Mouse (Mus musculus): ENCODE results near the gene Camk1. TPM values are rescaled to one million over a fixed set of nuclear protein-coding genes. Genes with fewer than 3 reads are reported as not detected.
"Not testable (repeated sequence)": the region's sequence is repeated elsewhere in the genome, so short reads cannot be mapped to it uniquely, and the experiment has no call there.

Camk1 gene
- polyA plus RNA-seq, 1 experiment from 2014 or later = 107 TPM

DNA sequence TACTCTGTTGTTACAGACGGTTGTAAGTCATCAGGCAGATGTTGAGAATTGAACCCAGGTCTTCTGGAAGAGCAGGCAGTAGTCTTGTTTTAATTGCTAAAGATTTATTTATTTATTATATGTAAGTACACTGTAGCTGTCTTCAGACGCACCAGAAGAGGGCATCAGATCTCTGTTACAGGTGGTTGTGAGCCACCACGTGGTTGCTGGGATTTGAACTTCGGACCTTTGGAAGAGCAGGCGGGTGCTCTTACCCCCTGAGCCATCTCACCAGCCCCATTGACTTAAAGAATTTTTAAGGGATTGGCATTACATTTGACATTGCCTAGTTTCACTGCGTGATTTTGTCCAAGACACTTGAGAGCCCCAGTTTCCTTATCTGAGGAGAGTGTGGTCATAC, 11.1 kb downstream of the Camk1 start:
- H3K9ac ChIP-seq (replicated peaks; ENCODE audit: low read depth, low read length); H3K4me1 ChIP-seq (ENCODE audit: control insufficient read depth, insufficient read depth, low read length); ATAC-seq (ENCODE audit: insufficient number of reproducible peaks, insufficient read depth, low FRiP score, low read depth); H3K4me2 ChIP-seq (replicated peaks; ENCODE audit: low read depth, low read length); H3K9me3 ChIP-seq (ENCODE audit: control insufficient read depth, low read depth, low read length); H3K27me3 ChIP-seq (ENCODE audit: control insufficient read depth, insufficient read depth, low read length); H3K4me3 ChIP-seq (ENCODE audit: low read depth, low read length): not testable (repeated sequence)
- WGBS = 76% methylated on average over 6 of the region's 6 CpGs
- H3K36me3 ChIP-seq (ENCODE audit: control insufficient read depth, insufficient read depth, low read length) = peaks cover 37% of the 10 kb centered on the region
- H3K27ac ChIP-seq (ENCODE audit: low read length) = peak overlapping the region; percentile 67; the same call in 1 of the 2 replicates

DNA sequence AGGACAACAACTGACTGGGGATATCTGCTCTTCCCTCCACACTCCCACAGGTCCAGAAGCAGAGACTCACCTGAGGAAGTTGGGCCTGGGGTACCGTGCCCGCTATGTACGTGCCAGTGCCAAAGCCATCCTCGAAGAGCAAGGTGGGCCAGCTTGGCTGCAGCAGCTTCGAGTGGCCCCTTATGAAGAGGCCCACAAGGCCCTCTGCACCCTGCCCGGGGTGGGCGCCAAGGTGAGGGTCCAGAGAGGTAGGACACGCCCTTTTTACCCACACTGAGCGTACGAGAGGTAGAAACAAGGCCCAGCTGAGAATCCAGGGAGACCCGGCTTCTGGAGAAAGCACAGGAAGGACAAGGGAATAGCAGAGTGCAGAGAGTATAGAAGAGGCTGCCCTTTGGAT, 12.1 kb downstream of the Camk1 start:
- no peak for ATAC-seq (ENCODE audit: insufficient number of reproducible peaks, insufficient read depth, low FRiP score, low read depth)
- Histone ChIP-seq H3K9me3 (ENCODE audit: control insufficient read depth, low read depth, low read length) (no peaks in the 10 kb centered on the region), H3K4me2 (replicated peaks; ENCODE audit: low read depth, low read length) (no peak overlapping the region), H3K36me3 (ENCODE audit: control insufficient read depth, insufficient read depth, low read length) (peaks cover 34% of the 10 kb centered on the region), H3K4me1 (ENCODE audit: control insufficient read depth, insufficient read depth, low read length) (no peaks in the 10 kb centered on the region), H3K9ac (replicated peaks; ENCODE audit: low read depth, low read length) (no peak overlapping the region), H3K27ac (ENCODE audit: low read length) (no peak overlapping the region), H3K4me3 (ENCODE audit: low read depth, low read length) (no peak overlapping the region), H3K27me3 (ENCODE audit: control insufficient read depth, insufficient read depth, low read length) (no peaks in the 10 kb centered on the region)
- 90% methylated on average over 11 of the region's 11 CpGs for WGBS

DNA sequence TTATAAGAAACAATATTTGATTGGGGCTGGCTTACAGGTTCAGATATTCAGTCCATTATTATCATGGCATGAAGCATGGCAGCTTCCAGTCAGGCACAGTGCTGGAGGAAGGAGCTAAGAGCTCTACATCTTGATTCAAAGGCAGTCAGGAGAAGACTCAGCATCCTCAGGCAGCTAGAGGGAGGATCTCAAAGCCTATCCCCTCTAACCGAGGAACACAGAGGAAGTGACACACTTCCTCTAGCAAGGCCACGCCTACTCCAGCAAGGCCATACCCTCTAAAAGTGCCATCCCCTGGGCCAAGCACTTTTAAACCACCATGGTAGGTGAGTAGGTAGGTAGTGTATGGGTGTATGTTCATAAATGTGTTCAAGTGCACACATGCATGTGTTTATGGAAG, 13.2 kb downstream of the Camk1 start:
- Histone ChIP-seq H3K27me3 (ENCODE audit: control insufficient read depth, insufficient read depth, low read length) (no peaks in the 10 kb centered on the region), H3K27ac (ENCODE audit: low read length) (no peak overlapping the region), H3K4me2 (replicated peaks; ENCODE audit: low read depth, low read length) (no peak overlapping the region), H3K4me1 (ENCODE audit: control insufficient read depth, insufficient read depth, low read length) (no peaks in the 10 kb centered on the region), H3K9ac (replicated peaks; ENCODE audit: low read depth, low read length) (no peak overlapping the region), H3K4me3 (ENCODE audit: low read depth, low read length) (no peak overlapping the region), H3K36me3 (ENCODE audit: control insufficient read depth, insufficient read depth, low read length) (peaks cover 24% of the 10 kb centered on the region), H3K9me3 (ENCODE audit: control insufficient read depth, low read depth, low read length) (no peaks in the 10 kb centered on the region)
- no peak for ATAC-seq (ENCODE audit: insufficient number of reproducible peaks, insufficient read depth, low FRiP score, low read depth)
- 49% methylated on average over 2 of the region's 2 CpGs for WGBS

DNA sequence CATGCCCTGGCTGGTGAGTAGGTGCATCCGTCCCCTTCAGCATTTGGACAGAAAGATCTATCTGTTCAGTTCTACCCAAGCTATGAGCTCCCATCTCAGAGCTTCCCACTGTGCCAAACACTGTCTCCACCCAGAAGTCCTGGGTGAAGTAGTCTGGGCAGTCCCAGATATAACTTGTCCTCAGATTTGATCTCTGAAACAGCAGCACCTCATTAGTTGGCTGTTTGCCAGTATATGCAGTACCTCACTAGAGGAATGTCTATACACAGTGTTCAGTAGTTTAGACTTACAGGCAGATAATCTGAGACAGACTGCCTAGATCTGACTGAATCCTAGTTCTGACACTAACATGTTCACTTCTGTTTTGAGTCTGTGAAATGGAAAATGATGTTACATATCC, 14.4 kb downstream of the Camk1 start:
- 87% methylated on average over 1 of the region's 1 CpGs for WGBS
- H3K36me3 ChIP-seq (ENCODE audit: control insufficient read depth, insufficient read depth, low read length) = peaks cover 25% of the 10 kb centered on the region
- H3K4me1 ChIP-seq (ENCODE audit: control insufficient read depth, insufficient read depth, low read length) = no peaks in the 10 kb centered on the region
- no peaks in the 10 kb centered on the region for H3K9me3 ChIP-seq (ENCODE audit: control insufficient read depth, low read depth, low read length)
- no peak overlapping the region for H3K4me2 ChIP-seq (replicated peaks; ENCODE audit: low read depth, low read length)
- H3K4me3 ChIP-seq (ENCODE audit: low read depth, low read length) = no peak overlapping the region
- ATAC-seq (ENCODE audit: insufficient number of reproducible peaks, insufficient read depth, low FRiP score, low read depth) = no peak
- H3K27ac ChIP-seq (ENCODE audit: low read length) = no peak overlapping the region
- no peak overlapping the region for H3K9ac ChIP-seq (replicated peaks; ENCODE audit: low read depth, low read length)
- H3K27me3 ChIP-seq (ENCODE audit: control insufficient read depth, insufficient read depth, low read length) = no peaks in the 10 kb centered on the region

DNA sequence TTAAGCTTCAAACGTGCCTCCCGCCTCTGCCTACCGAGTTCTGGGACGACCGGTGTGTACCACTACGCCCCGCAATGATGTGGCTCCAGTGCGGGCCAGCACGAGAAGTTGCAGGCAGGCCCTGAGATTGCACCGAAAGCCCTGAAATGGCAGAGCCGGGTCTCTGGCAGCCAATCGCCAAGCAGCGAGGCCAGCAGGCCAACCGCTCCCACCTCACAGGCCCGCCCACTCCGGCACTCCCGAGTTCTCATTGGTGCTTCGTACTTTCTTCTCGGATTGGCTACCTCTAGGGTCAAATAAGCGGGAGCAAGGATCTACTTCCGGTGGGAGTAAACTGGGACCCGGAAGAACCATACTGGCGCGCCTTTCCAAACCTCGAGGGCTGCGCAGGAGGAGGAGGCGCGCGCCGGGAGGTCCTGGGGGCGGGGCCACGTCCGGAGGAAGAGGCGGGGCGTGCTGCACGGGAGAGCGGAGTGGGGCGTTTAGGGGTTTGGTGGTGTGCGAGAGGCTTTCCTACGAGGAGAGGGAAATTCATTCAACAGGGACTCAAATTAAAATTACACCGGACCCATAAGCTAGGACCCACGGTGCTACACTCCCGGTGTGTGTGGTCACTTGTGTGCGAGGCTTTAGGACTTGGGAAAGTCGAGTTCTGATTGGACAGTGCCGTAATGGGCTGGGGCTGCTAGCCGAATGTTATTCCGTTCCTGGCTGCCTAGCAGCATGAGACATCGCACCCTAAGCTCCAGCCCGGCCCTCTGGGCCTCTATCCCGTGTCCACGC, 17.1 kb downstream of the Camk1 start, which contains the start of gene Ogg1:
Gene Ogg1 (plus strand): TSS at position 440 of the 783 bp plus-strand sequence.
- peak within 1 kb of the TSS; percentile 70 for H3K4me2 ChIP-seq (replicated peaks; ENCODE audit: low read depth, low read length)

DNA sequence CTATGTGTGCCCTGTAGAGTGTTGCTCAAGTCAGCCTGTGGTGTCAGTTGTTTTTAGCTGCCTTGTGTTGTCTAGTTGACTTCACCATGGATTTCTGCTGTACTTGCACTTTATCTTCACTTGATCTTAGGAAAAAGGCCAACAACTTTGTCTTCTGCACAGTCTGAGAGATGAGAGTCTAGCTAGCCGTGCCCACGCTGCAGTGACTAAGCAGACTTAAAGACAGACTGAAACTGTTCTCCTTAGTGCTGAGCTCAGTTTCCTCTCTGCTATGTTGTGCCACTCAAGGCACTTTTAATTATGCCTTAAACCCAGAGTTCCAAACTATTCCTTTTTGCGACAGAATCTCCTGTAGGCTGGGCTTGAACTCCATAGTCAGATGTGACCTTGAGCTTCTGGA, 27.8 kb downstream of the Camk1 start:
- 96% methylated on average over 3 of the region's 3 CpGs for WGBS
- no peaks in the 10 kb centered on the region for H3K4me1 ChIP-seq (ENCODE audit: control insufficient read depth, insufficient read depth, low read length)
- H3K36me3 ChIP-seq (ENCODE audit: control insufficient read depth, insufficient read depth, low read length) = peaks cover 82% of the 10 kb centered on the region
- H3K4me3 ChIP-seq (ENCODE audit: low read depth, low read length) = no peak overlapping the region
- no peak overlapping the region for H3K4me2 ChIP-seq (replicated peaks; ENCODE audit: low read depth, low read length)
- no peak for ATAC-seq (ENCODE audit: insufficient number of reproducible peaks, insufficient read depth, low FRiP score, low read depth)
- H3K9me3 ChIP-seq (ENCODE audit: control insufficient read depth, low read depth, low read length) = no peaks in the 10 kb centered on the region
- H3K27me3 ChIP-seq (ENCODE audit: control insufficient read depth, insufficient read depth, low read length) = no peaks in the 10 kb centered on the region
- no peak overlapping the region for H3K27ac ChIP-seq (ENCODE audit: low read length)
- no peak overlapping the region for H3K9ac ChIP-seq (replicated peaks; ENCODE audit: low read depth, low read length)

More for the DNA sequence above, 17.1 kb downstream of the Camk1 start, which contains the start of gene Ogg1:
- no peaks in the 10 kb centered on the region for H3K27me3 ChIP-seq (ENCODE audit: control insufficient read depth, insufficient read depth, low read length)
- peak within 1 kb of the TSS; percentile 57 for H3K9ac ChIP-seq (replicated peaks; ENCODE audit: low read depth, low read length)
- peak within 1 kb of the TSS; percentile 91 for H3K27ac ChIP-seq (ENCODE audit: low read length)
- WGBS = under 1% methylated on average over 52 of the region's 52 CpGs
- peak; percentile 97 for ATAC-seq (ENCODE audit: insufficient number of reproducible peaks, insufficient read depth, low FRiP score, low read depth)
- H3K4me1 ChIP-seq (ENCODE audit: control insufficient read depth, insufficient read depth, low read length) = no peaks in the 10 kb centered on the region
- no peaks in the 10 kb centered on the region for H3K9me3 ChIP-seq (ENCODE audit: control insufficient read depth, low read depth, low read length)
- H3K36me3 ChIP-seq (ENCODE audit: control insufficient read depth, insufficient read depth, low read length) = peaks cover 42% of the 10 kb centered on the region
- H3K4me3 ChIP-seq (ENCODE audit: low read depth, low read length) = peak within 1 kb of the TSS; percentile 63

DNA sequence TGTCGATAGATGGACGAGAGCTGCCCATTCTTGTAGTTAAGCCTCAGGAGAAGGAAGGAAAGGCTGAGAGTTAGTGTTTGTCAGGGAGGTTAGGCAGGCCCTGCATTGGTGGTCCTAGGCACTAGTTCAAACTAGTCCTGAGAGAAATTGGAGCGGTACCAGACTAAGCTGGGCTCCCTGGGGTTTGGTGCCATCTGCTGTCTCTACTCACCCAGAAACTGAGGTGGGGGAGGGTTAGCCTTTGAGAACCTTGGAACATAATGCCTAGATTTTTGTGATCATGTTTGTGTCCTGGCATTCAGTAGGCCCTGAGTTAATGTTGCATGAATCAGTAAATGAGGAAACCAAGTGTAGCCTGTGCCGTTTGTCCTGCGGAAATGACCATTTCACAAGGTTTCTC, 35.6 kb downstream of the Camk1 start:
- Histone ChIP-seq H3K9ac (replicated peaks; ENCODE audit: low read depth, low read length) (peak overlapping the region; percentile 97), H3K27ac (ENCODE audit: low read length) (no peak overlapping the region), H3K4me3 (ENCODE audit: low read depth, low read length) (peak overlapping the region; percentile 99), H3K4me1 (ENCODE audit: control insufficient read depth, insufficient read depth, low read length) (peaks cover 6% of the 10 kb centered on the region), H3K9me3 (ENCODE audit: control insufficient read depth, low read depth, low read length) (no peaks in the 10 kb centered on the region), H3K4me2 (replicated peaks; ENCODE audit: low read depth, low read length) (peak overlapping the region; percentile 96), H3K27me3 (ENCODE audit: control insufficient read depth, insufficient read depth, low read length) (no peaks in the 10 kb centered on the region), H3K36me3 (ENCODE audit: control insufficient read depth, insufficient read depth, low read length) (peaks cover 23% of the 10 kb centered on the region)
- WGBS = 39% methylated on average over 5 of the region's 5 CpGs
- no peak for ATAC-seq (ENCODE audit: insufficient number of reproducible peaks, insufficient read depth, low FRiP score, low read depth)

DNA sequence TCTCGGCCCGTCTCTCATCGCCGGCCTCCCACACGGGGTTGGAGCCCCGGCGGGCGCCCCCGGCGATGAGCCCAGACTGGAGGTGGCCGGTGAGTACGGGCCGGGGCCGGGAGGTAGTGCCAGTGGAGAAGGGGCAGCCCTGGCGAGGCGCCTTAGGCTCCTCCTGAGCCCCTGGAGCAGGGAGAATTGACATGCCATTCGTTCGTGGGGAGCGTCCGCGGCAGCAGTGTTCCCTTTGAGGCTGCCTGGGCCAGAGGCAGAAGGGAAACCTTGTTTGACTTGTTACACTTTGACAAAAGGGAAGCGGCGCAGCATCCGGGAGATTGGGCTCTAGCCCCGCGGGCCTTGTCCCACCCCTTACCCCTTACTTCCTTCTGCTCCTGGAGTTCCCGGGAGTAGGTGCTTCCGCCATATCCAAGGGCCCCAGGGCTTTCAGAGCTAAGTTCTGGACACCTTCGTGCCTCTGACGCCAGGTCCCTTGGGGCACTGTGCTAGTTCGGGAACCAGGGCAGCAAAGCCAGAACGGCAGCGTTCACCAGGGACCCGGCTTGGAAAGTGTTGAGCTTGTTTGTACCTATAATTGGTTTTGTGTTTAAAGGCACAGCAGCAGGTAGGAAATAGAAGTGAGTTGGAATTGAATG, 36.2 kb downstream of the Camk1 start:
- H3K27me3 ChIP-seq (ENCODE audit: control insufficient read depth, insufficient read depth, low read length) = no peaks in the 10 kb centered on the region
- H3K4me2 ChIP-seq (replicated peaks; ENCODE audit: low read depth, low read length) = peak overlapping the region; percentile 96
- H3K4me1 ChIP-seq (ENCODE audit: control insufficient read depth, insufficient read depth, low read length) = peaks cover 6% of the 10 kb centered on the region
- no peak for ATAC-seq (ENCODE audit: insufficient number of reproducible peaks, insufficient read depth, low FRiP score, low read depth)
- peak overlapping the region; percentile 97 for H3K9ac ChIP-seq (replicated peaks; ENCODE audit: low read depth, low read length)
- H3K27ac ChIP-seq (ENCODE audit: low read length) = peak overlapping the region; percentile 97
- peaks cover 19% of the 10 kb centered on the region for H3K36me3 ChIP-seq (ENCODE audit: control insufficient read depth, insufficient read depth, low read length)
- H3K4me3 ChIP-seq (ENCODE audit: low read depth, low read length) = peak overlapping the region; percentile 99
- WGBS = under 1% methylated on average over 34 of the region's 34 CpGs
- no peaks in the 10 kb centered on the region for H3K9me3 ChIP-seq (ENCODE audit: control insufficient read depth, low read depth, low read length)

Measured in stomach, embryonic 14.5 days (tissue).